Mouse (Mus musculus) embryo, embryonic 11 days (tissue): ENCODE data around the gene Esf1.
"Not testable (repeated sequence)": the region's sequence is repeated elsewhere in the genome, so short reads cannot be mapped to it uniquely, and the experiment has no call there.

ENCODE experiments used
- DNase-seq: peaks from one replicate; pipeline ENCODE4 v3.0.0-alpha.2; 2015

Esf1 gene

DNA sequence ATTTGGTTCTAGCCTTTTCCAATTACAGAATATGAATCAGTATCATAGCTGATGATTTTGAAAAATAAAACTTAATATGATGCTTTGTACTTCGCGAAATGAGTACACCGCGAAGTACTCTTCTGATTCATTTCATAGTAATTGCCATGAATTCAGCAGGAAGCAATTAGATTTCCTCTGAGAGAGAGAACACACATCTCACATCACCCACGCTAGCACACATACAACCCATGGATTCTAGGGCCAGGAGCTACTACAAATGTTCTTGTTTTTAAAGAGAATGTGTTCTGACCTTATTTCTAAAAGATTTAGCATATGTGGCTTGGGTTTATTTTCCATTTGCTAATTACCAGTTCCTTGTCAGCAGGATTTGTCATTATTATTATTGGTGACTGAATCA is 76.9 kb downstream of the Esf1 start:
- DNase-seq: no peak

DNA sequence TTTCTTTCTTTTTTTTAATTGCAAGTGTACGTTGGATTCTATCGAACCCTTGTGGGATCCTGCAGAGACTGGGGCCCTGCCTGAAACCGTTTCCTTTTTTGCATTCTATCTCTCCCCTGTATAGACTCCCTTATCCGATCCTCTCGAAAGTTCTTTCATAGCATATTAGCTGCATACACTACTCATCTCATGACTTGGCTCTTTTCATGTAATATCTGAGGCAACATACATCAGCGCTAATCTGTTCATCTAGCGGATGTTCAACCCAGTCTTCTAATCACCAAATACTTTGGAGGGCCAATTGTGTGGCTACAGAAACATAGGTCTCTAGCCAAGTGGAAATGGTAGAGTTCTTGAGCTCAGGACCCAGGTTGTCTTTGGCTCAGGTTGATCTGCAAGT is 86.1 kb downstream of the Esf1 start:
- DNase-seq: no peak

DNA sequence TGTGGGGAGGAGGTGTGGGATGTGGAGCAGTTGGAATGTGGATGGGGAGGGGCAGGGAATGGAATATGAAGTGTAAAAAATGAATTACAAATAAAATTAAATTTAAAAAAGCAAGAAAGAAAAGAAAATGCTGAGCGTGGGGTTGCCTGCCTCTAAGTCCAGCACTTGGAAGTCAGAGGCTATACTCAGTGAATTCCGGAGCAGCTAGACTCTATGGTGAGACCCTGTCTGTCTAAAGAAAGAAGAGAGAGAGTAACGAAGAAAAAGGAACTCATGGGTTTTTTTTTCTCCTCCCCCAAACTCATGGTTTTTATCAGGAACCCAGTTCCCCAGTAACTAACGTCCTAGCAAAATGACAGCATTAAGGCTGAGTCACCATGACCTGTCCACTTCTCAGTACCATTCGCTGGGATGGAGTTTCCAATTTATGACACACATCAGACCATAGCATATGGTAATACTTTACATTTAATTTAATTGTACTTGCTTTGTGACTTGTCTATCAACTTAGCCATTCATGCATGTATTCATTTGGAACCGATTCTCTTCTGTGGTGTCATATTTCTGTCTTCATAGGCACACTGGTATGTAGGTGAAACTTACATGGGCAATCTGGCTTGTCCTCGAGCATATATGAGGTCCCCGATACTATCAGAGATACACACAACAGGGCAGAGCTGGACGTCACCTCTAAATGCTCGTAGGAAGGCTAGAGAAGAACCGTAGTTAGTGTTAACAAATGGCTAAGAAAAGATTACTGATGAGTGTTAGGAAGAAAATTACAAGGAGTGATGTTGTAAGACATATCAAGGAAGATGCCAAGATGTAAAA is 89.4 kb downstream of the Esf1 start:
- DNase-seq: no peak

DNA sequence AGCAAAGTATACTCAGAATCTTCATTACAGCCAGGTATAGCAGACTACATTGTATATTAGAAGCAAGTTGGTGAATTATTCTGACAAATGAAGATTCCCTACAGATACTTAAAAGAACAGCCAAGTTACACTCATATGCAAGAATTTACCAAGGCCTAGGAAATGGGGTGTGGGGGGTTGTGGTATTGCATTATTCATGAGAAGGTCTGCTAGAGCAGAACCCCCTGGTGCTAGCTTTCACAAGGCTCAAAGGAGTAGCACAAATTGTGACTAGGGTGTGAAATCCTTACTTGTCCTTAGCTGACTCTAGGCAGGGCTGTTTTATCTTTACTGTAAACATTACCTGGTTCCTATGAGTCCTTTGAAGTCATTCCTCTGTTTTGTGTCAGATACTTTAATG is 91.1 kb downstream of the Esf1 start:
- not testable (repeated sequence) for DNase-seq

DNA sequence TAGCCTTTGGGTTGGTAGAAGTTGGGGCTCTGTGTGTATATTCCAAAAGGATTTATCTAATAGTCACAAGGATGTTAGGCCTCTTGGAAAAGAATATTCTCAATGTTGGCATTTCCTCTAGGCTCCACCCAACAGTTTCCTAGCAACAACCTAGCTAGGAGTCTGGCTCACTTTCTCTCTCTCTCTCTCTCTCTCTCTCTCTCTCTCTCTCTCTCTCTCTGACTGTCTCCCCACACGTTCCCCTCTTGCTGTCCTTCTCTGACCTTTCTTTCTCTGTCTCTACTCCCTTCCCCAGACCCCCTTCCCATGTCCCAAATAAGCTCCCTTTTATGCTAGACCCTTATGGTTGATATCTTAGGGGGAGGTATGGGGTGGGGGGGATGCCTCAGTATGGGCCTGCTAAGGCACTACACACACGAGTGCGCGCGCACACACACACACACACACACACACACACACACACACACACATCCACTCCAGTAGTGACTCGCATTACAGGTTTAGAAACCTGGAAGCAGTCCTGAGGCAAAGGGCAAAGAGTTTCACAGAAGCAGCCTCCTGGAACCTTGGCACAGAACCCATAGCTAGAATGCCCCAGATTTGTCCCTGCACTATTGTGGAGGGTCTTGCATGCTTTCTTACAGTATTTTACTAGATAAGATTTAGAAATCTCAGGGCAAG is 91.6 kb downstream of the Esf1 start:
- DNase-seq: no peak

DNA sequence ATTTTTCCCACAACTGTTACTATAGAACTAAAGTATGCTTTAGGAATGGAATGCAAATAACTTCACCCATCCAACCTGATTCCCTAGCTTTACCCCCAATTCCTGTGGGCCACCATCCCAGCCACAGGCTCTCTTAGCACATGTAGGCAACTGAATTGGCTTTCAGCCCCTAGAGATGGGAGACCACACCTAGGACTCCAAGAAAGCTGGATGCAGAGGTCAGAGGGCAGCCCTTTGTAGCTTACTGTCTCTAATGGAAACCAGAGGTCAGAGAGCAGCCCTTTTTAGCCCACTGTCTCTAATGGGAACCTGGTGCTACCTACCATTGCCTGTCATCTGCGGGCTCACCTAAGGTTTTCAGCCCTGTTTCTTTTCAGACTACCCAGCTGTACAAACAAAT is 92.9 kb downstream of the Esf1 start:
- DNase-seq: peak; percentile 9

DNA sequence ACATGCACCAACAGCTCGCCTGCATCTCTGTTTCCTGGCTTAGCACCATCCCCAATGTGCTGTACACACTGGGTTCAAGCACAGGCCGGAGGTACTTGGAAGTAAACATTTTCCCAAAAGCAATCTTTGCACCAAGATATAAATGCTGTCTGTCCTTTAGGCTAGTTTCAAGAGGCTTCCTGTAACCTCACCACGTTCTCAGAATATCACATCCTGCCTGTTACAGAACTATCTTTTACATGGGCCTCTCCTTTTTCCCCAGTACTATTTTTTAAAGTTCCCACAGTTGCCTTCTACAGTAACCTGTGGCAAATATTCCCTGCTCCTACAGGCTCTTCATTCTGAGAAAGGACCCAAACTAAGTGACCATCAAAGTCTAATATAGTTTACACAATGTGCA is 95.2 kb downstream of the Esf1 start:
- DNase-seq: no peak
